Mouse (Mus musculus): ENCODE data around the gene Capzb.

GRCm38 (mm10) chr4:139193176-139194093 lies 736 bp downstream of the Capzb start:
- TF ChIP-seq CTCF (IDR thresholded peaks at IDR 0.05) (no peak), EP300 (IDR thresholded peaks at IDR 0.05) (no peak)

All from lung, postnatal 0 days (tissue).